Mouse (Mus musculus): ENCODE measurements at regions not wholly inside any gene's neighbourhood (a gene's known extent, or its start where the extent isn't known, plus 50 kb on each side); places are given as distances from the start of the nearest gene placed in this dataset.

GRCm38 (mm10) chr17:16633426-16633825 is 430.5 kb upstream of the Zfp960 start:
- TF ChIP-seq CTCF (IDR thresholded peaks at IDR 0.05; ENCODE audit: control insufficient read depth, insufficient read depth, insufficient read length) (no peak), MAX (IDR thresholded peaks at IDR 0.05) (no peak), MYOD1 (IDR thresholded peaks at IDR 0.05; ENCODE audit: control insufficient read depth, insufficient read length, low read depth) (no peak), MYOG (IDR thresholded peaks at IDR 0.05; ENCODE audit: control insufficient read depth, extremely low read depth, insufficient read length) (no peak), FOSL1 (IDR thresholded peaks at IDR 0.05; ENCODE audit: insufficient read depth, low read length, poor library complexity, severe bottlenecking) (no peak), USF1 (IDR thresholded peaks at IDR 0.05; ENCODE audit: low read depth) (no peak)
